Mouse (Mus musculus) heart, postnatal 0 days (tissue): ENCODE results near the gene Immp2l. TPM values are rescaled to one million over a fixed set of nuclear protein-coding genes. Genes with fewer than 3 reads are reported as not detected.

ENCODE experiments used
- ATAC-seq: fragments of 200-750 bp; cut with Nextera tagmentation; 2 replicates; pipeline ENCODE4 v1.8.0; 2017; ENCODE audit warnings: low read depth, moderate number of reproducible peaks, moderate library complexity; ENCODE audit not compliant: insufficient read depth
- DNase-seq: peaks from one replicate; pipeline ENCODE4 v3.0.0-alpha.2; 2016; ENCODE audit warnings: low spot score
- H3K27ac ChIP-seq: fragments of 300-500 bp; sonication (generic); 2 replicates; pipeline ENCODE4 v1.5.1; 2014; ENCODE audit warnings: low read depth, mild to moderate bottlenecking
- H3K27me3 ChIP-seq: fragments of 300-500 bp; sonication (generic); 2 replicates; pipeline ENCODE4 v1.6.1; 2014; ENCODE audit warnings: low read length, mixed read lengths; ENCODE audit not compliant: control insufficient read depth, insufficient read depth
- H3K36me3 ChIP-seq: fragments of 300-500 bp; sonication (generic); replicated peaks from 2 replicates; pipeline ENCODE4 v1.6.1; 2014; ENCODE audit warnings: low read length, mixed read lengths; ENCODE audit not compliant: control insufficient read depth, insufficient read depth
- H3K4me1 ChIP-seq: fragments of 300-500 bp; sonication (generic); 2 replicates; pipeline ENCODE4 v1.6.1; 2014; ENCODE audit warnings: antibody characterized with exemption; ENCODE audit not compliant: control insufficient read depth, insufficient read depth
- H3K4me2 ChIP-seq: fragments of 300-500 bp; sonication (generic); 2 replicates; pipeline ENCODE4 v1.6.1; 2014; ENCODE audit warnings: low read depth, mild to moderate bottlenecking, low read length, moderate library complexity
- H3K4me3 ChIP-seq: fragments of 300-500 bp; sonication (generic); 2 replicates; pipeline ENCODE4 v1.5.1; 2014; ENCODE audit warnings: low read depth, low read length
- H3K9ac ChIP-seq: fragments of 300-500 bp; sonication (generic); replicated peaks from 2 replicates; pipeline ENCODE4 v1.6.1; 2014; ENCODE audit warnings: low read depth, low read length, mixed read lengths
- H3K9me3 ChIP-seq: fragments of 300-500 bp; sonication (generic); replicated peaks from 2 replicates; pipeline ENCODE4 v1.6.1; 2016; ENCODE audit warnings: low read length; ENCODE audit not compliant: control insufficient read depth
- CTCF ChIP-seq: IDR thresholded peaks from 2 replicates; pipeline ENCODE4 v1.5.1; 2016; ENCODE audit warnings: antibody characterized with exemption, control low read depth, low read depth
- EP300 ChIP-seq: IDR thresholded peaks from 2 replicates; pipeline ENCODE4 v1.6.1; 2016; ENCODE audit warnings: antibody characterized with exemption, low read depth
- WGBS: fragments of 180-500 bp; shearing (Covaris S2); extraction: QIAGEN DNeasy Blood & Tissue Kit; methylation state at CpG from one replicate; pipeline ENCODE4 v1.1.7; 2014; 5-methylcytosine and 5-hydroxymethylcytosine counted together
- polyA plus RNA-seq: library from polyadenylated mRNA; unstranded; fragments of >200 nt; fragmentation: Nextera tagmentation; extraction: Ambion mirVana; gene quantifications from 2 replicates; pipeline ENCODE4 v1.2.1, GENCODE M21; 2015
- total RNA-seq: library from RNA; depleted of rRNA; stranded (reverse); fragments of >200 nt; gene quantifications from 2 replicates; pipeline ENCODE4 v1.2.3, GENCODE M21; 2014; ENCODE audit warnings: low replicate concordance

The Immp2l gene
- total and polyA plus RNA-seq, 2 experiments from 2014 or later: 3.6 to 10.8 TPM

GRCm38 (mm10) chr12:41039834-41040233 is 15.9 kb downstream of the Immp2l start:
- DNase-seq (no peak), ATAC-seq (no peak)
- TF ChIP-seq CTCF (no peak), EP300 (no peak)
- Histone ChIP-seq H3K4me2 (no peak overlapping the region), H3K4me1 (no peaks in the 10 kb centered on the region), H3K9me3 (no peaks in the 10 kb centered on the region), H3K9ac (no peak overlapping the region), H3K27ac (no peak overlapping the region), H3K4me3 (no peak overlapping the region), H3K36me3 (no peaks in the 10 kb centered on the region), H3K27me3 (no peaks in the 10 kb centered on the region)
- 78% methylated on average over 5 of the region's 5 CpGs for WGBS

- Histone ChIP-seq H3K4me1 (no peaks in the 10 kb centered on the region), H3K4me2 (no peak overlapping the region), H3K9ac (no peak overlapping the region), H3K4me3 (no peak overlapping the region), H3K36me3 (no peaks in the 10 kb centered on the region), H3K27ac (no peak overlapping the region), H3K27me3 (no peaks in the 10 kb centered on the region), H3K9me3 (no peaks in the 10 kb centered on the region)
- DNase-seq (no peak), ATAC-seq (no peak)
- WGBS: 77% methylated on average over 2 of the region's 2 CpGs
- no peak for TF ChIP-seq EP300
- TF ChIP-seq CTCF: no peak
Observed at GRCm38 (mm10) chr12:41041737-41042136, 17.8 kb downstream of the Immp2l start.

- Histone ChIP-seq H3K9ac (no peak overlapping the region), H3K4me2 (no peak overlapping the region), H3K27me3 (no peaks in the 10 kb centered on the region), H3K36me3 (no peaks in the 10 kb centered on the region), H3K27ac (no peak overlapping the region), H3K9me3 (no peaks in the 10 kb centered on the region), H3K4me1 (no peaks in the 10 kb centered on the region), H3K4me3 (no peak overlapping the region)
- TF ChIP-seq CTCF: no peak
- TF ChIP-seq EP300: no peak
- WGBS: 81% methylated on average over 12 of the region's 12 CpGs
- DNase-seq (no peak), ATAC-seq (no peak)
Observed at GRCm38 (mm10) chr12:41044493-41045132, 20.7 kb downstream of the Immp2l start.

GRCm38 (mm10) chr12:41047085-41047766 is 23.3 kb downstream of the Immp2l start:
- Histone ChIP-seq H3K36me3 (no peaks in the 10 kb centered on the region), H3K4me1 (no peaks in the 10 kb centered on the region), H3K4me3 (no peak overlapping the region), H3K4me2 (no peak overlapping the region), H3K9ac (no peak overlapping the region), H3K27me3 (no peaks in the 10 kb centered on the region), H3K9me3 (no peaks in the 10 kb centered on the region), H3K27ac (no peak overlapping the region)
- ATAC-seq (no peak), DNase-seq (no peak)
- TF ChIP-seq EP300: no peak
- no peak for TF ChIP-seq CTCF
- 84% methylated on average over 12 of the region's 12 CpGs for WGBS

GRCm38 (mm10) chr12:41050945-41051344 is 27.1 kb downstream of the Immp2l start:
- no peak for TF ChIP-seq EP300
- no peaks in the 10 kb centered on the region for H3K36me3 ChIP-seq
- ATAC-seq (no peak), DNase-seq (no peak)
- H3K4me1 ChIP-seq: no peaks in the 10 kb centered on the region
- 73% methylated on average over 5 of the region's 5 CpGs for WGBS
- no peaks in the 10 kb centered on the region for H3K9me3 ChIP-seq
- no peak overlapping the region for H3K27ac ChIP-seq
- no peak overlapping the region for H3K4me3 ChIP-seq
- no peaks in the 10 kb centered on the region for H3K27me3 ChIP-seq
- no peak overlapping the region for H3K4me2 ChIP-seq
- H3K9ac ChIP-seq: no peak overlapping the region

DNA sequence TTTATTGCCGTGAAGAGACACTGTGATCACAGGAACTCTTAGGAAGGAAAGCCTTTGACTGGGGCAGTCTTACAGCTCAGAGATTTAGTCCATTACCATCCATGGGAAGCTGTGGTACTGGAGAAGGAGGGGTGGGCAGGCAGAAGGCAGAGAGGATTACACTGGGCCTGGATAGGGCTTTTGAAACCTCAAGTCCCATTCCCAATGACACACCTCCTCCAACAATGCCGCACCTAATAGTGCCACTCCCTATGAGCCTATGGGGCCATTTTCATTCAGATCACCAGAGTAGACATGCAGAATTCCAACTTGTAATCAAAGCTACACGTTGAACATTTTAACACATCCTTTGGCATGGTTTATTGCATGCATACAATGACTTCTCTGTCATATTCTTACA is 29.0 kb downstream of the Immp2l start:
- H3K27ac ChIP-seq: no peak overlapping the region
- WGBS: 72% methylated on average over 3 of the region's 3 CpGs
- no peaks in the 10 kb centered on the region for H3K36me3 ChIP-seq
- H3K9ac ChIP-seq: no peak overlapping the region
- no peaks in the 10 kb centered on the region for H3K9me3 ChIP-seq
- TF ChIP-seq CTCF: no peak
- TF ChIP-seq EP300: no peak
- no peak overlapping the region for H3K4me2 ChIP-seq
- DNase-seq (no peak), ATAC-seq (no peak)
- no peaks in the 10 kb centered on the region for H3K27me3 ChIP-seq
- no peaks in the 10 kb centered on the region for H3K4me1 ChIP-seq
- H3K4me3 ChIP-seq: no peak overlapping the region
